Mouse (Mus musculus): Measurements from ENCODE around the gene Thbd. TPM values are rescaled to one million over a fixed set of nuclear protein-coding genes. Genes with fewer than 3 reads are reported as not detected.

Thbd gene
- polyA plus RNA-seq, 1 experiment from 2014 or later, result 4.6 TPM

- H3K9me3 ChIP-seq (ENCODE audit: control insufficient read depth, low read length), result no peaks in the 10 kb centered on the region
- no peaks in the 10 kb centered on the region for H3K36me3 ChIP-seq (ENCODE audit: control insufficient read depth, insufficient read depth, low read length)
- H3K27ac ChIP-seq (ENCODE audit: low read depth, low read length), result no peak overlapping the region
- ATAC-seq (replicated peaks; ENCODE audit: low FRiP score) (no peak), DNase-seq (ENCODE audit: low spot score) (no peak)
- H3K4me3 ChIP-seq (ENCODE audit: low read depth, low read length), result no peak overlapping the region
- H3K4me1 ChIP-seq (replicated peaks; ENCODE audit: control insufficient read depth, insufficient read depth, low read length), result no peaks in the 10 kb centered on the region
- H3K4me2 ChIP-seq, result no peak overlapping the region
- no peaks in the 10 kb centered on the region for H3K27me3 ChIP-seq (replicated peaks; ENCODE audit: control insufficient read depth, insufficient read depth, low read length)
- no peak overlapping the region for H3K9ac ChIP-seq (ENCODE audit: low read depth, low read length)
- WGBS, result 74% methylated on average over 4 of the region's 4 CpGs
Observed at GRCm38 (mm10) chr2:148430941-148431340, 23.0 kb upstream of the Thbd start.

- no peaks in the 10 kb centered on the region for H3K36me3 ChIP-seq (ENCODE audit: control insufficient read depth, insufficient read depth, low read length)
- no peaks in the 10 kb centered on the region for H3K9me3 ChIP-seq (ENCODE audit: control insufficient read depth, low read length)
- no peaks in the 10 kb centered on the region for H3K27me3 ChIP-seq (replicated peaks; ENCODE audit: control insufficient read depth, insufficient read depth, low read length)
- H3K9ac ChIP-seq (ENCODE audit: low read depth, low read length), result no peak overlapping the region
- no peak overlapping the region for H3K4me3 ChIP-seq (ENCODE audit: low read depth, low read length)
- DNase-seq (ENCODE audit: low spot score) (no peak), ATAC-seq (replicated peaks; ENCODE audit: low FRiP score) (no peak)
- H3K4me1 ChIP-seq (replicated peaks; ENCODE audit: control insufficient read depth, insufficient read depth, low read length), result no peaks in the 10 kb centered on the region
- H3K27ac ChIP-seq (ENCODE audit: low read depth, low read length), result no peak overlapping the region
- no peak overlapping the region for H3K4me2 ChIP-seq
Observed at GRCm38 (mm10) chr2:148429001-148429505, 21.1 kb upstream of the Thbd start.

- Histone ChIP-seq H3K9me3 (ENCODE audit: control insufficient read depth, low read length) (no peaks in the 10 kb centered on the region), H3K4me2 (no peak overlapping the region), H3K4me1 (replicated peaks; ENCODE audit: control insufficient read depth, insufficient read depth, low read length) (no peaks in the 10 kb centered on the region), H3K27ac (ENCODE audit: low read depth, low read length) (no peak overlapping the region), H3K27me3 (replicated peaks; ENCODE audit: control insufficient read depth, insufficient read depth, low read length) (no peaks in the 10 kb centered on the region), H3K4me3 (ENCODE audit: low read depth, low read length) (no peak overlapping the region), H3K36me3 (ENCODE audit: control insufficient read depth, insufficient read depth, low read length) (no peaks in the 10 kb centered on the region), H3K9ac (ENCODE audit: low read depth, low read length) (no peak overlapping the region)
- ATAC-seq (replicated peaks; ENCODE audit: low FRiP score) (no peak), DNase-seq (ENCODE audit: low spot score) (no peak)
- 74% methylated on average over 3 of the region's 3 CpGs for WGBS
Observed at GRCm38 (mm10) chr2:148428523-148428922, 20.5 kb upstream of the Thbd start.

- no peak for ATAC-seq (replicated peaks; ENCODE audit: low FRiP score)
- H3K27ac ChIP-seq (ENCODE audit: low read depth, low read length), result no peak overlapping the region
- DNase-seq (ENCODE audit: low spot score), result no peak
- H3K9ac ChIP-seq (ENCODE audit: low read depth, low read length), result no peak overlapping the region
- no peaks in the 10 kb centered on the region for H3K36me3 ChIP-seq (ENCODE audit: control insufficient read depth, insufficient read depth, low read length)
- no peak overlapping the region for H3K4me2 ChIP-seq
- H3K9me3 ChIP-seq (ENCODE audit: control insufficient read depth, low read length), result no peaks in the 10 kb centered on the region
- H3K4me1 ChIP-seq (replicated peaks; ENCODE audit: control insufficient read depth, insufficient read depth, low read length), result no peaks in the 10 kb centered on the region
- WGBS, result 84% methylated on average over 3 of the region's 3 CpGs
- no peaks in the 10 kb centered on the region for H3K27me3 ChIP-seq (replicated peaks; ENCODE audit: control insufficient read depth, insufficient read depth, low read length)
- H3K4me3 ChIP-seq (ENCODE audit: low read depth, low read length), result no peak overlapping the region
Observed at GRCm38 (mm10) chr2:148427553-148427952, 19.6 kb upstream of the Thbd start.

GRCm38 (mm10) chr2:148425709-148426382 is 17.9 kb upstream of the Thbd start:
- H3K4me3 ChIP-seq (ENCODE audit: low read depth, low read length), result no peak overlapping the region
- no peak overlapping the region for H3K9ac ChIP-seq (ENCODE audit: low read depth, low read length)
- DNase-seq (ENCODE audit: low spot score), result no peak
- no peak overlapping the region for H3K4me2 ChIP-seq
- H3K9me3 ChIP-seq (ENCODE audit: control insufficient read depth, low read length), result no peaks in the 10 kb centered on the region
- no peaks in the 10 kb centered on the region for H3K4me1 ChIP-seq (replicated peaks; ENCODE audit: control insufficient read depth, insufficient read depth, low read length)
- ATAC-seq (replicated peaks; ENCODE audit: low FRiP score), result no peak
- H3K27ac ChIP-seq (ENCODE audit: low read depth, low read length), result no peak overlapping the region
- WGBS, result 81% methylated on average over 5 of the region's 5 CpGs
- H3K27me3 ChIP-seq (replicated peaks; ENCODE audit: control insufficient read depth, insufficient read depth, low read length), result no peaks in the 10 kb centered on the region
- no peaks in the 10 kb centered on the region for H3K36me3 ChIP-seq (ENCODE audit: control insufficient read depth, insufficient read depth, low read length)

GRCm38 (mm10) chr2:148421706-148422105 is 13.7 kb upstream of the Thbd start:
- 69% methylated on average over 1 of the region's 1 CpGs for WGBS
- Histone ChIP-seq H3K27me3 (replicated peaks; ENCODE audit: control insufficient read depth, insufficient read depth, low read length) (no peaks in the 10 kb centered on the region), H3K9ac (ENCODE audit: low read depth, low read length) (no peak overlapping the region), H3K4me2 (no peak overlapping the region), H3K9me3 (ENCODE audit: control insufficient read depth, low read length) (no peaks in the 10 kb centered on the region), H3K4me3 (ENCODE audit: low read depth, low read length) (no peak overlapping the region), H3K36me3 (ENCODE audit: control insufficient read depth, insufficient read depth, low read length) (no peaks in the 10 kb centered on the region), H3K27ac (ENCODE audit: low read depth, low read length) (no peak overlapping the region), H3K4me1 (replicated peaks; ENCODE audit: control insufficient read depth, insufficient read depth, low read length) (no peaks in the 10 kb centered on the region)
- no peak for ATAC-seq (replicated peaks; ENCODE audit: low FRiP score)
- no peak for DNase-seq (ENCODE audit: low spot score)

- Histone ChIP-seq H3K27me3 (replicated peaks; ENCODE audit: control insufficient read depth, insufficient read depth, low read length) (no peaks in the 10 kb centered on the region), H3K27ac (ENCODE audit: low read depth, low read length) (no peak overlapping the region), H3K4me1 (replicated peaks; ENCODE audit: control insufficient read depth, insufficient read depth, low read length) (no peaks in the 10 kb centered on the region), H3K36me3 (ENCODE audit: control insufficient read depth, insufficient read depth, low read length) (no peaks in the 10 kb centered on the region), H3K9me3 (ENCODE audit: control insufficient read depth, low read length) (no peaks in the 10 kb centered on the region), H3K4me2 (no peak overlapping the region), H3K9ac (ENCODE audit: low read depth, low read length) (no peak overlapping the region), H3K4me3 (ENCODE audit: low read depth, low read length) (no peak overlapping the region)
- no peak for ATAC-seq (replicated peaks; ENCODE audit: low FRiP score)
- WGBS, result 40% methylated on average over 1 of the region's 1 CpGs
- no peak for DNase-seq (ENCODE audit: low spot score)
Observed at GRCm38 (mm10) chr2:148421112-148421511, 13.1 kb upstream of the Thbd start.

- H3K36me3 ChIP-seq (ENCODE audit: control insufficient read depth, insufficient read depth, low read length), result no peaks in the 10 kb centered on the region
- no peak for DNase-seq (ENCODE audit: low spot score)
- H3K27ac ChIP-seq (ENCODE audit: low read depth, low read length), result no peak overlapping the region
- H3K4me1 ChIP-seq (replicated peaks; ENCODE audit: control insufficient read depth, insufficient read depth, low read length), result no peaks in the 10 kb centered on the region
- 92% methylated on average over 2 of the region's 2 CpGs for whole genome bisulfite sequencing
- no peak for ATAC-seq (replicated peaks; ENCODE audit: low FRiP score)
- H3K4me3 ChIP-seq (ENCODE audit: low read depth, low read length), result no peak overlapping the region
- H3K4me2 ChIP-seq, result no peak overlapping the region
- no peaks in the 10 kb centered on the region for H3K27me3 ChIP-seq (replicated peaks; ENCODE audit: control insufficient read depth, insufficient read depth, low read length)
- no peaks in the 10 kb centered on the region for H3K9me3 ChIP-seq (ENCODE audit: control insufficient read depth, low read length)
- H3K9ac ChIP-seq (ENCODE audit: low read depth, low read length), result no peak overlapping the region
Observed at GRCm38 (mm10) chr2:148419776-148420175, 11.8 kb upstream of the Thbd start.

GRCm38 (mm10) chr2:148419151-148419550 is 11.2 kb upstream of the Thbd start:
- no peak for DNase-seq (ENCODE audit: low spot score)
- WGBS, result 62% methylated on average over 3 of the region's 3 CpGs

More at GRCm38 (mm10) chr2:148419151-148419550, 11.2 kb upstream of the Thbd start:
- no peak overlapping the region for H3K27ac ChIP-seq (ENCODE audit: low read depth, low read length)
- H3K36me3 ChIP-seq (ENCODE audit: control insufficient read depth, insufficient read depth, low read length), result no peaks in the 10 kb centered on the region
- H3K9ac ChIP-seq (ENCODE audit: low read depth, low read length), result no peak overlapping the region
- H3K9me3 ChIP-seq (ENCODE audit: control insufficient read depth, low read length), result no peaks in the 10 kb centered on the region
- no peaks in the 10 kb centered on the region for H3K4me1 ChIP-seq (replicated peaks; ENCODE audit: control insufficient read depth, insufficient read depth, low read length)
- no peaks in the 10 kb centered on the region for H3K27me3 ChIP-seq (replicated peaks; ENCODE audit: control insufficient read depth, insufficient read depth, low read length)
- ATAC-seq (replicated peaks; ENCODE audit: low FRiP score), result no peak
- no peak overlapping the region for H3K4me3 ChIP-seq (ENCODE audit: low read depth, low read length)
- H3K4me2 ChIP-seq, result no peak overlapping the region
